Mouse (Mus musculus): Measurements from ENCODE around the gene Chd9. TPM values are rescaled to one million over a fixed set of nuclear protein-coding genes. Genes with fewer than 3 reads are reported as not detected.
A peak's percentile ranks its signal among the peaks of the same experiment; 100 is the strongest.
"Not testable (repeated sequence)": the region's sequence is repeated elsewhere in the genome, so short reads cannot be mapped to it uniquely, and the experiment has no call there.

Gene Chd9
- polyA plus RNA-seq, 1 experiment = 882 TPM

- H3K4me1 ChIP-seq (ENCODE audit: control insufficient read depth, insufficient read depth, low read length) = peaks cover 20% of the 10 kb centered on the region
- peak overlapping the region; percentile 62 for H3K4me3 ChIP-seq (replicated peaks; ENCODE audit: insufficient read depth, low read depth, low read length)
- peak; percentile 79 to 81 for DNase-seq
- H3K27me3 ChIP-seq (ENCODE audit: control insufficient read depth, insufficient read depth, low read length) = no peaks in the 10 kb centered on the region
- WGBS = under 1% methylated on average over 24 of the region's 24 CpGs
- TF ChIP-seq CTCF (IDR thresholded peaks at IDR 0.05; ENCODE audit: borderline replicate concordance, insufficient read depth, low read depth, low read length) = no peak
- no peak for TF ChIP-seq POLR2A (IDR thresholded peaks at IDR 0.05; ENCODE audit: borderline replicate concordance, insufficient read depth, low read length)
- H3K27ac ChIP-seq (ENCODE audit: insufficient read depth, low read length) = peak overlapping the region; percentile 77
Observed at GRCm38 (mm10) chr8:90876722-90877429, 48.7 kb downstream of the Chd9 start.

- Histone ChIP-seq H3K27ac (ENCODE audit: insufficient read depth, low read length) (peak overlapping the region; percentile 27; the same call in 1 of the 2 replicates), H3K27me3 (ENCODE audit: control insufficient read depth, insufficient read depth, low read length) (no peaks in the 10 kb centered on the region), H3K4me1 (ENCODE audit: control insufficient read depth, insufficient read depth, low read length) (peaks cover 25% of the 10 kb centered on the region), H3K4me3 (replicated peaks; ENCODE audit: insufficient read depth, low read depth, low read length) (peak overlapping the region; percentile 62)
- DNase-seq = no peak
- 11% methylated on average over 11 of the region's 11 CpGs for WGBS
- TF ChIP-seq POLR2A (IDR thresholded peaks at IDR 0.05; ENCODE audit: borderline replicate concordance, insufficient read depth, low read length) (no peak), CTCF (IDR thresholded peaks at IDR 0.05; ENCODE audit: borderline replicate concordance, insufficient read depth, low read depth, low read length) (no peak)
Observed at GRCm38 (mm10) chr8:90877430-90877975, 49.4 kb downstream of the Chd9 start.

GRCm38 (mm10) chr8:90878551-90878950 lies 50.4 kb downstream of the Chd9 start:
- 93% methylated on average over 6 of the region's 6 CpGs for WGBS
- H3K27me3 ChIP-seq (ENCODE audit: control insufficient read depth, insufficient read depth, low read length) = no peaks in the 10 kb centered on the region
- no peak for TF ChIP-seq CTCF (IDR thresholded peaks at IDR 0.05; ENCODE audit: borderline replicate concordance, insufficient read depth, low read depth, low read length)
- no peak for TF ChIP-seq POLR2A (IDR thresholded peaks at IDR 0.05; ENCODE audit: borderline replicate concordance, insufficient read depth, low read length)
- DNase-seq = no peak
- no peak overlapping the region for H3K27ac ChIP-seq (ENCODE audit: insufficient read depth, low read length)
- H3K4me1 ChIP-seq (ENCODE audit: control insufficient read depth, insufficient read depth, low read length) = peaks cover 25% of the 10 kb centered on the region
- no peak overlapping the region for H3K4me3 ChIP-seq (replicated peaks; ENCODE audit: insufficient read depth, low read depth, low read length)

- Histone ChIP-seq H3K4me3 (replicated peaks; ENCODE audit: insufficient read depth, low read depth, low read length) (no peak overlapping the region), H3K27ac (ENCODE audit: insufficient read depth, low read length) (no peak overlapping the region), H3K4me1 (ENCODE audit: control insufficient read depth, insufficient read depth, low read length) (peaks cover 26% of the 10 kb centered on the region), H3K27me3 (ENCODE audit: control insufficient read depth, insufficient read depth, low read length) (no peaks in the 10 kb centered on the region)
- TF ChIP-seq CTCF (IDR thresholded peaks at IDR 0.05; ENCODE audit: borderline replicate concordance, insufficient read depth, low read depth, low read length) = no peak
- TF ChIP-seq POLR2A (IDR thresholded peaks at IDR 0.05; ENCODE audit: borderline replicate concordance, insufficient read depth, low read length) = no peak
- no peak for DNase-seq
- 80% methylated on average over 4 of the region's 4 CpGs for WGBS
Observed at GRCm38 (mm10) chr8:90880041-90880440, 51.9 kb downstream of the Chd9 start.

- TF ChIP-seq CTCF (IDR thresholded peaks at IDR 0.05; ENCODE audit: borderline replicate concordance, insufficient read depth, low read depth, low read length) (no peak), POLR2A (IDR thresholded peaks at IDR 0.05; ENCODE audit: borderline replicate concordance, insufficient read depth, low read length) (no peak)
- H3K4me1 ChIP-seq (ENCODE audit: control insufficient read depth, insufficient read depth, low read length) = peaks cover 32% of the 10 kb centered on the region
- no peak overlapping the region for H3K4me3 ChIP-seq (replicated peaks; ENCODE audit: insufficient read depth, low read depth, low read length)
- 94% methylated on average over 5 of the region's 5 CpGs for WGBS
- H3K27me3 ChIP-seq (ENCODE audit: control insufficient read depth, insufficient read depth, low read length) = no peaks in the 10 kb centered on the region
- no peak for DNase-seq
- H3K27ac ChIP-seq (ENCODE audit: insufficient read depth, low read length) = no peak overlapping the region
Observed at GRCm38 (mm10) chr8:90881181-90881580, 53.0 kb downstream of the Chd9 start.

- WGBS = 49% methylated on average over 16 of the region's 16 CpGs
- TF ChIP-seq POLR2A (IDR thresholded peaks at IDR 0.05; ENCODE audit: borderline replicate concordance, insufficient read depth, low read length) = no peak
- TF ChIP-seq CTCF (IDR thresholded peaks at IDR 0.05; ENCODE audit: borderline replicate concordance, insufficient read depth, low read depth, low read length) = no peak
- Histone ChIP-seq H3K27ac (ENCODE audit: insufficient read depth, low read length) (no peak overlapping the region), H3K4me1 (ENCODE audit: control insufficient read depth, insufficient read depth, low read length) (peaks cover 25% of the 10 kb centered on the region; the same call in 1 of the 2 replicates), H3K4me3 (replicated peaks; ENCODE audit: insufficient read depth, low read depth, low read length) (no peak overlapping the region), H3K27me3 (ENCODE audit: control insufficient read depth, insufficient read depth, low read length) (no peaks in the 10 kb centered on the region)
- no peak for DNase-seq
Observed at GRCm38 (mm10) chr8:90882088-90882691, 54.0 kb downstream of the Chd9 start.

GRCm38 (mm10) chr8:90885671-90886368 lies 57.7 kb downstream of the Chd9 start:
- WGBS = 51% methylated on average over 2 of the region's 2 CpGs
- Histone ChIP-seq H3K27me3 (ENCODE audit: control insufficient read depth, insufficient read depth, low read length) (no peaks in the 10 kb centered on the region), H3K4me1 (ENCODE audit: control insufficient read depth, insufficient read depth, low read length) (peaks cover 17% of the 10 kb centered on the region; the same call in 1 of the 2 replicates), H3K4me3 (replicated peaks; ENCODE audit: insufficient read depth, low read depth, low read length) (no peak overlapping the region), H3K27ac (ENCODE audit: insufficient read depth, low read length) (no peak overlapping the region)
- DNase-seq = no peak
- TF ChIP-seq POLR2A (IDR thresholded peaks at IDR 0.05; ENCODE audit: borderline replicate concordance, insufficient read depth, low read length) (no peak), CTCF (IDR thresholded peaks at IDR 0.05; ENCODE audit: borderline replicate concordance, insufficient read depth, low read depth, low read length) (no peak)

GRCm38 (mm10) chr8:90886369-90886712 lies 58.2 kb downstream of the Chd9 start:
- H3K4me3 ChIP-seq (replicated peaks; ENCODE audit: insufficient read depth, low read depth, low read length); H3K27me3 ChIP-seq (ENCODE audit: control insufficient read depth, insufficient read depth, low read length); H3K27ac ChIP-seq (ENCODE audit: insufficient read depth, low read length); DNase-seq: not testable (repeated sequence)
- WGBS = no CpG with 5 or more reads among the region's 15 CpGs
- H3K4me1 ChIP-seq (ENCODE audit: control insufficient read depth, insufficient read depth, low read length) = peaks cover 14% of the 10 kb centered on the region; the same call in 1 of the 2 replicates

GRCm38 (mm10) chr8:90887328-90887727 lies 59.2 kb downstream of the Chd9 start:
- not testable (repeated sequence) for H3K4me1 ChIP-seq (ENCODE audit: control insufficient read depth, insufficient read depth, low read length); DNase-seq; H3K4me3 ChIP-seq (replicated peaks; ENCODE audit: insufficient read depth, low read depth, low read length); H3K27me3 ChIP-seq (ENCODE audit: control insufficient read depth, insufficient read depth, low read length)
- H3K27ac ChIP-seq (ENCODE audit: insufficient read depth, low read length) = peak overlapping the region; percentile 81; the same call in 1 of the 2 replicates
- WGBS = no CpG with 5 or more reads among the region's 20 CpGs

Measured in cerebellum, adult 2 months (tissue).